Mouse (Mus musculus) E14TG2a.4 (cell line): ENCODE measurements around the gene Abca5.

Experiments used
- CTCF ChIP-seq: conservative IDR thresholded peaks from 2 replicates; pipeline ENCODE4 v1.5.1; 2014; ENCODE audit warnings: low read length
- POU5F1 ChIP-seq: IDR thresholded peaks from 2 replicates; pipeline ENCODE4 v1.6.1; 2014; ENCODE audit warnings: low read length, borderline replicate concordance

DNA sequence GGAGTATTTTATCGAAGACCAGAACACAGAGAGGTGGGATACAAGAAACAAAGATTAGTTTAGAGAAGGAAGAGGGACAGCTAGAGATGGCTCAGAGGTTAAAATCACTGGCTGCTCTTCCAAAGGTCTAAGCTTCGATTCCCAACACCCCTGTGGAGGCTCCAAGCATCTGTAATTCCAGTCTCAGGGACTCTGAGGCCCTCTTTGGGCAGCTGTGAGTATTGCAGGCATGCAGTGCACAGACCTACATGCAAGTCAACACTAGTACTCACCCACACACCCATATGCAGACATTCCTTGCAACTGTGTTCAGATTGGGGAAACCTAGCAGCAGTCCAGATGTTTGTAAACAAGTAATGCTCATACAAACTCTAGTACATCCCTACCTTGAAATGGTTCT, 46.9 kb downstream of the Abca5 start:
- TF ChIP-seq CTCF (peak; percentile 87), POU5F1 (no peak)
